Mouse (Mus musculus) forebrain, embryonic 14.5 days (tissue): ENCODE measurements around the gene Hoxc5. TPM values are rescaled to one million over a fixed set of nuclear protein-coding genes. Genes with fewer than 3 reads are reported as not detected.

ENCODE experiments used
- ATAC-seq: fragments of 200-750 bp; cut with Nextera tagmentation; 2 replicates; pipeline ENCODE4 v1.8.0; 2017; ENCODE audit warnings: mild to moderate bottlenecking, moderate library complexity
- DNase-seq: peaks from one replicate; pipeline ENCODE4 v3.0.0-alpha.2; 2015; ENCODE audit warnings: low spot score
- H3K27ac ChIP-seq: fragments of 300-500 bp; sonication (generic); 2 replicates; pipeline ENCODE4 v1.5.1; 2014; ENCODE audit warnings: low read depth, mild to moderate bottlenecking, control low read depth, low read length, moderate library complexity
- H3K27me3 ChIP-seq: fragments of 300-500 bp; sonication (generic); replicated peaks from 2 replicates; pipeline ENCODE4 v1.6.1; 2014; ENCODE audit warnings: low read length, control low read depth, mixed read lengths; ENCODE audit not compliant: control insufficient read depth, insufficient read depth
- H3K36me3 ChIP-seq: fragments of 300-500 bp; sonication (generic); 2 replicates; pipeline ENCODE4 v1.6.1; 2014; ENCODE audit warnings: low read length, control low read depth; ENCODE audit not compliant: control insufficient read depth, insufficient read depth
- H3K4me1 ChIP-seq: fragments of 300-500 bp; sonication (generic); 2 replicates; pipeline ENCODE4 v1.6.1; 2014; ENCODE audit warnings: antibody characterized with exemption, low read length, control low read depth; ENCODE audit not compliant: control insufficient read depth, insufficient read depth
- H3K4me2 ChIP-seq: fragments of 300-500 bp; sonication (generic); 2 replicates; pipeline ENCODE4 v1.6.1; 2014; ENCODE audit warnings: mild to moderate bottlenecking, control low read depth, low read length
- H3K4me3 ChIP-seq: fragments of 300-500 bp; sonication (generic); 2 replicates; pipeline ENCODE4 v1.5.1; 2014; ENCODE audit warnings: low read depth, low read length, control low read depth
- H3K9ac ChIP-seq: fragments of 300-500 bp; sonication (generic); 2 replicates; pipeline ENCODE4 v1.6.1; 2014; ENCODE audit warnings: mild to moderate bottlenecking, low read length, control low read depth, moderate library complexity
- H3K9me3 ChIP-seq: fragments of 300-500 bp; sonication (generic); replicated peaks from 2 replicates; pipeline ENCODE4 v1.6.1; 2016; ENCODE audit warnings: low read length, control low read depth, mixed read lengths; ENCODE audit not compliant: control insufficient read depth
- WGBS: fragments of 180-500 bp; shearing (Covaris S2); extraction: QIAGEN DNeasy Blood & Tissue Kit; methylation state at CpG from one replicate; pipeline ENCODE4 v1.1.7; 2014; 5-methylcytosine and 5-hydroxymethylcytosine counted together
- polyA plus RNA-seq: library from polyadenylated mRNA; unstranded; fragments of >200 nt; fragmentation: Nextera tagmentation; extraction: Ambion mirVana; gene quantifications from 2 replicates; pipeline ENCODE4 v1.2.1, GENCODE M21; 2014

Hoxc5 gene
- polyA plus RNA-seq, 1 experiment from 2014 or later, result not detected

DNA sequence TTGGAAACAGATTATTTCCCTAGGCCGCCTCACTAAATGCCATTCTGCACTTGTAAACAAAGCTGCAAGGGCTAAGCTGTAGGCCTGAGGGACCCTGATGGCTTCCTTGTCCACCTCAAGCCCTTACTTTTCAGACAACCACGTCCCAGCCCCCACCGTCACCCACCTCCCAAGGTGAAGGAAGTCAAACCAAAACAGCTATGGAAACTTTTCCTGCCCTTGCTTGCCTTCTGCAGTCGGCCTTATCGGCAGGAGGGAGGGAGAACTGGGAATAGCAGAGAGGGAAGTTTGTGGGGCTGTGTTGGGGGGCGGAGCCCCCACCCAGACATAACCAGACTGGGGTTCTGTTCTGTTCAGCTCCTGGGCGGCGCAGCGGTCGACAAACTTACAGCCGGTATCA, 25.0 kb downstream of the Hoxc5 start:
- Histone ChIP-seq H3K27ac (no peak overlapping the region), H3K9ac (no peak overlapping the region), H3K9me3 (no peaks in the 10 kb centered on the region), H3K4me2 (no peak overlapping the region), H3K36me3 (no peaks in the 10 kb centered on the region), H3K27me3 (peaks cover 95% of the 10 kb centered on the region), H3K4me1 (no peaks in the 10 kb centered on the region), H3K4me3 (no peak overlapping the region)
- ATAC-seq, result no peak
- DNase-seq, result no peak
- WGBS, result 2% methylated on average over 11 of the region's 11 CpGs

DNA sequence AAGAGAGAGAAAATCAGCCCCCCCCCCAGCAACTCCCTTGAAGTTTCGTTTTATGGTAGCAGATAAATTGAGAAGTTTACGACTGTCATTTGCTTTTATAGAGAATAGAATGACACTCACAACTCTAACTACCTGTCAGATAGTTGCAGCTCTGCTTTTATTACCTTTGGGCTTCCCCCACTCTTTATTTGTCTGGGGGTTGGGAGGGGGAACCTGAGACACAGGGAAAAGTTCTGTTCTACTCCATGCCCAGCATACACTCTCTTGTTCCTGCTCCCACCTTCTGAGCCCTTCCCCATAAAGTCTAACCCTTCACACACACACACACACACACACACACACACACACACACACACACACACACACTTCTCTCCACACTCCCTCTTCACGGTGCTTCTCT, 25.6 kb downstream of the Hoxc5 start:
- no peaks in the 10 kb centered on the region for H3K9me3 ChIP-seq
- DNase-seq, result no peak
- H3K27me3 ChIP-seq, result peaks cover 95% of the 10 kb centered on the region
- no peaks in the 10 kb centered on the region for H3K36me3 ChIP-seq
- no peak for ATAC-seq
- H3K4me1 ChIP-seq, result no peaks in the 10 kb centered on the region
- H3K4me2 ChIP-seq, result no peak overlapping the region
- H3K27ac ChIP-seq, result no peak overlapping the region
- H3K9ac ChIP-seq, result no peak overlapping the region
- no peak overlapping the region for H3K4me3 ChIP-seq
- WGBS, result 0% methylated on average over 3 of the region's 3 CpGs

DNA sequence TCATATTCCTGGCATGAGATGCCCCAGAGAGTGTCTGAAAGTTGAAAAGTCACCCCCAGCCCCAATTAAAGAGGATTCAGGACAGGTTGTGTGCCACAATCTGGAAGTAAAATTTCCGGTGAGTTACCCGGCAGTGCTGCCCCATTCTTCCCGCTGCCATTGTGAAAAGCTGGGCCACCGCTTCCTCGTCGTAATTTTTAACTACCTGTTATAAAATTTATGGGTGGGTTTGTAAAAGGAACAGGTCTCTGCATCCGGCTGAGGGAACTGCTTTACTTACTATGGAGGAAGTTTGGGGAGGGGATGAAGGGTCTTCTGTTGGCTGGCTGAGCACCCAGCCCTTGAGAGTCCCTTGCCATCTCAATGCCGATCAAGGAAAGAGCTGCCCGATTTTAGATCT, 29.3 kb downstream of the Hoxc5 start:
- H3K4me2 ChIP-seq, result no peak overlapping the region
- peaks cover 7% of the 10 kb centered on the region; the same call in 1 of the 2 replicates for H3K4me1 ChIP-seq
- H3K4me3 ChIP-seq, result no peak overlapping the region
- no peak for ATAC-seq
- no peak for DNase-seq
- no peak overlapping the region for H3K9ac ChIP-seq
- no peaks in the 10 kb centered on the region for H3K36me3 ChIP-seq
- peaks cover 95% of the 10 kb centered on the region for H3K27me3 ChIP-seq
- H3K9me3 ChIP-seq, result no peaks in the 10 kb centered on the region
- no peak overlapping the region for H3K27ac ChIP-seq
- WGBS, result under 1% methylated on average over 9 of the region's 9 CpGs

DNA sequence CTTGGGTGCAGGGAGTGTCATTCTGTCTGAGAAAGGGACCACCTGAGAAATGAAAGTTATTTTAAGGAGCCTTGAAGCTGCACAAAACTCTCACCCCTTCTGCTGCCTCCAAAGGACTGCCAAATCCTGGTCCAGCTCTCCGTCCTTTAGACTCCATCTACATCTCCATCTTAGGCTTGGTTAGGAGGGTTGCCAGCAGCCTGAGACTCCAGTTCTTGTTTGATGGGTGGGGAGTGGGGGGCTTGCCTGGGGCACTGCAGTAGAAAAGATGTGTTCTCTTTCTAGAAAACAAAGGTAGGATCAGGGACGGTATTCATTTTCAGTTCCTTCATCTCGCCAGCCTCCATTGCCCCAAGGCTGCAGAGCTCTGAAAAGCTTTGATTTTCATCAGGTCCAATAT, 30.2 kb downstream of the Hoxc5 start:
- H3K4me1 ChIP-seq, result peaks cover 7% of the 10 kb centered on the region; the same call in 1 of the 2 replicates
- no peak overlapping the region for H3K4me3 ChIP-seq
- 0% methylated on average over 3 of the region's 3 CpGs for WGBS
- peaks cover 95% of the 10 kb centered on the region for H3K27me3 ChIP-seq
- DNase-seq (no peak), ATAC-seq (no peak)
- H3K9ac ChIP-seq, result no peak overlapping the region
- H3K36me3 ChIP-seq, result no peaks in the 10 kb centered on the region
- no peaks in the 10 kb centered on the region for H3K9me3 ChIP-seq
- no peak overlapping the region for H3K27ac ChIP-seq
- no peak overlapping the region for H3K4me2 ChIP-seq

DNA sequence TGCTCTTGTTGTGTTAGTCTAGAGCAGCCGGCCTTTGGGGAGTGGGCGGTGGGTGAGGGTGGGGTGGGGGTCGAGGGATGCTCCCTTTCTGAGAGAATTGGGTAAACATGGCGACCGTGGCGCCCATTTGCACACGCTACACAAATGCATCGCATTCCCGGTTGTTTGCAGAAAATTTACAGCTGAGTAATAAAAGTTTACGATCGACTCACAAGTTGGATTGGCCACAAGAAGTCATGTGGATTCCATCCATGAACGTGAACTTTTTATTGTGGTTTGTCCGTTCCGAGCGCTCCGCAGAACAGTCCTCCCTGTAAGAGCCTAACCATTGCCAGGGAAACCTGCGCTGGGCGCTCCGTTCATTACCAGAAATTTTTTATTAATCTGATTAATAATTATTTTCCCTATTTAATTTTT, 30.7 kb downstream of the Hoxc5 start, which contains the start of gene Hoxc6:
Gene Hoxc6, plus strand, starts transcription at position 319 of the 417 bp plus-strand sequence.
- Histone ChIP-seq H3K27me3 (peaks cover 95% of the 10 kb centered on the region), H3K4me1 (peaks cover 7% of the 10 kb centered on the region; the same call in 1 of the 2 replicates), H3K9ac (no peak within 1 kb of the TSS), H3K9me3 (no peaks in the 10 kb centered on the region), H3K36me3 (no peaks in the 10 kb centered on the region), H3K27ac (no peak within 1 kb of the TSS), H3K4me3 (peak within 1 kb of the TSS; percentile 23), H3K4me2 (peak within 1 kb of the TSS; percentile 45)
- WGBS, result 1% methylated on average over 19 of the region's 19 CpGs
- DNase-seq, result no peak
- no peak for ATAC-seq

DNA sequence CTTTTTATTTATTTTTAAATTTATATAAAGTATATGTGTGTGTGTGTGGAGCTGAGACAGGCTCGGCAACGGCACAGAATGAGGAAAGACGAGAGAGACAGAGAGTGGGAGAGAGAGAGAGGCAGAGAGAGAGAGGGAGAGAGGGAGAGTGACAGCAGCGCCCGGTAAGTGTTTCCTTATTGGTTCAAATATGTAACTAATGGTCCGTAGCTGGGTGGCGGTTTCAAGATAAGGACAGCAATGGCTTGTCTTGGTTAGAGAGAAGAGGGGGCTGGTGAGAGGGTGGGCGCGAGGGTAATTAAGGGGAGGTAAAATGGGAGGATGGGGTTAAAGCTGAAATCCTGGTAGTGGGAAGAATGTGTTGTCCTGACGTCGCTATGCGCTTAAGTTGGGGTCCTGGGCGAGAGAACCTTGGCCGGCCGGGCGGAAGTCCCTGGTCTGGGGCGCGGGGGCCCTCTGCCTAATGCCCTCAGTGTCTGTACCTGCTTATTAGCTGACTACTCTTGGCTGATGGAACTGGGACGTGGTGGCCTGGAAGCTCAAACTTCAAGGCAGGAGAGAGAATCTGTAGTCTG, 31.5 kb downstream of the Hoxc5 start:
- ATAC-seq (peak; percentile 48; the same call in 1 of the 2 replicates), DNase-seq (no peak)
- under 1% methylated on average over 19 of the region's 19 CpGs for WGBS
- Histone ChIP-seq H3K27me3 (peaks cover 96% of the 10 kb centered on the region), H3K9me3 (no peaks in the 10 kb centered on the region), H3K9ac (no peak overlapping the region), H3K4me2 (peak overlapping the region; percentile 45), H3K27ac (no peak overlapping the region), H3K4me1 (peaks cover 7% of the 10 kb centered on the region; the same call in 1 of the 2 replicates), H3K36me3 (no peaks in the 10 kb centered on the region), H3K4me3 (no peak overlapping the region)

DNA sequence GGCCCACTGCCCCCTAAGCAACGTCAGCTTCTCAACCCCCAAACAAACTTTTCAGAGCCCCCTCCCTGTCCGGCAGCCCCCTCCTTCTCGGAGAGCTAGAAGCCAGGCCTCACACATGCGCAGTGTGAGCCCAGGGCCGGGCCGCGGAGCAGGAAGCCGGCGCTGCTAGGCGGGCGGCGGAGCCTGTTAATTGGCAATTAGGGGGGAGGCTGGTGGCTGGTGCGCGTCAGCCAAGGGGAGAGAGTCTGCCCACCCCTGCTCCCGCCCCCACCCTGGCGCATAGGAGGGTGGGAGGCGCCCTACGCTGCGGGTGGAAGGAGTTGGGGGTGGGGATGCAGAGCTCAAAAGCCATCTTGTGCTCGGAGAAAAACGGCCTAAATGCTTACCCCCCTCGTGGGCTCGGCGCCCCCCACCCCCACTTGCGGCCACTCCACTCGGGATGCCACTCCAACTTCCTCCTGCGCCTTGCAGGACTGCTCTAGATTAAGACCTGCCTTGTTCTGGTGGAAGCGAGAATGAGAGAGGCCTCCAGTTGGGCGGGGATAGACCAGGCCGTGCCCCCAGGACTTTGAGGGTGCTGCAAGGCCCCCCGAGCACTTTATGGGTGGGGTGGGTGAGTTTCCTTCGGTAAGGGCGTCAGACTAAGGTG, 32.1 kb downstream of the Hoxc5 start:
- peaks cover 100% of the 10 kb centered on the region for H3K27me3 ChIP-seq
- no peaks in the 10 kb centered on the region for H3K36me3 ChIP-seq
- H3K27ac ChIP-seq, result no peak overlapping the region
- H3K9me3 ChIP-seq, result no peaks in the 10 kb centered on the region
- H3K4me3 ChIP-seq, result peak overlapping the region; percentile 23
- peak overlapping the region; percentile 45 for H3K4me2 ChIP-seq
- peaks cover 7% of the 10 kb centered on the region; the same call in 1 of the 2 replicates for H3K4me1 ChIP-seq
- peak; percentile 83 for DNase-seq
- peak; percentile 84 for ATAC-seq
- 0 out of 2 replicates have a peak overlapping the region, but pooled peaks have one; percentile 25 for H3K9ac ChIP-seq
- WGBS, result 2% methylated on average over 33 of the region's 33 CpGs

DNA sequence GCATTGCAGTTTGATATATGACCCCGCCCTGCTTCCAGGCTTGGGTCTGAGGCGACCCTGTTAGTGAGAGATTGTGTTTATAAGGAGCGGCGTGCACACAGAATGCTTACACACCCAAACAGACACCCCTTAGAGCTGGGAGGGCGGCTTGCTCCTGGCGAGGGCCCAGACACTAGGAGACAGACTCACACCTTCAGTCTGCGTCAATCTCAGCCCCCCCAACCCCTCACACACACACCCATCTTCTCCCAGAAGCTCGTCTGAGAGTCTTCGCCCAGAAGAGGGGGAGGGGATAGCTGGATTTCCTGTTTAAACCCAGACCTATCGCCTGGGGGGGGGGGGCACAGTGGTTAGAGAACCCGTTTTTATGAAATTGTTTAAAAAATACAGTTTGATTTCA, 32.7 kb downstream of the Hoxc5 start:
- ATAC-seq, result peak; percentile 50; the same call in 1 of the 2 replicates
- WGBS, result 1% methylated on average over 10 of the region's 11 CpGs

DNA sequence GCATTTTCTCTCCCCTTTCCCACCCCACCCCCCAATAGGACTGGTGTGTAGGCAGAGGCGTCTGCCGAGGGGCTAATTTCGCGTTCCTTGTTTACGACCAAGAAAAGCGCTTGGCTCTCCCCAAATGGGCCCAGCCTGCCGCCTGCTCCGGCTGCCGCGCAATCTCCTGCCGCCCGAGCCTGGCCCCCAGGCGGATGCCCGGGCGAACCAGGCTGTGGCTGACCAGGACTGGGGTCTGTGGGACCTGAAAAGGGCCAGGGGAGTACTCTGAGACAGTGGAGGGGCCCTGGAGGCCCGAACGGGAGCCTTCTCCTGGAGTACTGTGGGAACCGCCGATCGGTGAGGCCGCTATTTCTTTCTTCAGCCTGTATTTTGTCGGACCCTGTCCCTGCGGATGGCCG, 33.3 kb downstream of the Hoxc5 start:
- Histone ChIP-seq H3K36me3 (no peaks in the 10 kb centered on the region), H3K4me1 (peaks cover 7% of the 10 kb centered on the region; the same call in 1 of the 2 replicates), H3K9ac (no peak overlapping the region), H3K27ac (no peak overlapping the region), H3K4me3 (no peak overlapping the region), H3K4me2 (no peak overlapping the region), H3K9me3 (no peaks in the 10 kb centered on the region), H3K27me3 (peaks cover 100% of the 10 kb centered on the region)
- ATAC-seq (no peak), DNase-seq (no peak)
- WGBS, result under 1% methylated on average over 24 of the region's 24 CpGs

More for the DNA sequence above, 32.7 kb downstream of the Hoxc5 start:
- Histone ChIP-seq H3K27ac (no peak overlapping the region), H3K4me2 (no peak overlapping the region), H3K9me3 (no peaks in the 10 kb centered on the region), H3K36me3 (no peaks in the 10 kb centered on the region), H3K9ac (no peak overlapping the region), H3K27me3 (peaks cover 100% of the 10 kb centered on the region), H3K4me1 (peaks cover 7% of the 10 kb centered on the region; the same call in 1 of the 2 replicates), H3K4me3 (no peak overlapping the region)
- no peak for DNase-seq
